Mouse (Mus musculus): Measurements from ENCODE around the gene Hoxc12. TPM values are rescaled to one million over a fixed set of nuclear protein-coding genes. Genes with fewer than 3 reads are reported as not detected.

Hoxc12 gene
- not detected in 2 replicates for polyA plus RNA-seq (2015; fragmentation: Nextera tagmentation; extraction: Ambion mirVana)

DNA sequence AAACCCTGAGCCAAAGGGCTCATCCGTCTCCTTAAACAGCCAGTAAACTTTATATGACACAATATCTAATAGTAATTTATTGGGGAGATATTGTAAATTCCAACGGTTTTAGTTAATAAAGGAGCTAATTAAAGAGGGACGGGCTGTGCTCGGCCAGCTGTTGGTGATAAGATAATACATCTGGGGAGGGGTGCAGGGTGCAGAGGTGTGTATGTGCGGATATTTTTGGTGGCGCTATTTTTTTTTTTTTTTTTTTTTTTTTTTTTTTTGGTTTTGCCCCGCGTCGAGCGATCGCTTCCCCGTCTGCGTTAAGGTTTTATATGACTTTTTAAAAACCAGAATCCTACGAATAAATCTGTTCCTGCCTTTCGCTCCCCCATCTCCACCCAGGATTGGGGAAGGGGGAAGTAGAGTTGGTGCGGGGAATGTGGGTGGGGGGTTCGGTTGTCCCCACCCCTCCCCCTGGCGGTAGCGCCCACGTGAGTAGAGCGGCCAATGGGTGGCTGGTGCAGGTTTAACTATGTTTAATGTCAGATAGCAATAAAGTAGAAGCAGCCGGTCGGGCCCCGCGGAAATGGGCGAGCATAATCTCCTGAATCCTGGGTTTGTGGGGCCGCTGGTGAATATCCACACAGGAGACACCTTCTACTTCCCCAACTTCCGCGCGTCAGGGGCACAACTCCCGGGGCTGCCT lies at the start of gene Hoxc12:
Hoxc12 (plus strand) TSS at position 479 of the 694 bp plus-strand sequence.

DNA sequence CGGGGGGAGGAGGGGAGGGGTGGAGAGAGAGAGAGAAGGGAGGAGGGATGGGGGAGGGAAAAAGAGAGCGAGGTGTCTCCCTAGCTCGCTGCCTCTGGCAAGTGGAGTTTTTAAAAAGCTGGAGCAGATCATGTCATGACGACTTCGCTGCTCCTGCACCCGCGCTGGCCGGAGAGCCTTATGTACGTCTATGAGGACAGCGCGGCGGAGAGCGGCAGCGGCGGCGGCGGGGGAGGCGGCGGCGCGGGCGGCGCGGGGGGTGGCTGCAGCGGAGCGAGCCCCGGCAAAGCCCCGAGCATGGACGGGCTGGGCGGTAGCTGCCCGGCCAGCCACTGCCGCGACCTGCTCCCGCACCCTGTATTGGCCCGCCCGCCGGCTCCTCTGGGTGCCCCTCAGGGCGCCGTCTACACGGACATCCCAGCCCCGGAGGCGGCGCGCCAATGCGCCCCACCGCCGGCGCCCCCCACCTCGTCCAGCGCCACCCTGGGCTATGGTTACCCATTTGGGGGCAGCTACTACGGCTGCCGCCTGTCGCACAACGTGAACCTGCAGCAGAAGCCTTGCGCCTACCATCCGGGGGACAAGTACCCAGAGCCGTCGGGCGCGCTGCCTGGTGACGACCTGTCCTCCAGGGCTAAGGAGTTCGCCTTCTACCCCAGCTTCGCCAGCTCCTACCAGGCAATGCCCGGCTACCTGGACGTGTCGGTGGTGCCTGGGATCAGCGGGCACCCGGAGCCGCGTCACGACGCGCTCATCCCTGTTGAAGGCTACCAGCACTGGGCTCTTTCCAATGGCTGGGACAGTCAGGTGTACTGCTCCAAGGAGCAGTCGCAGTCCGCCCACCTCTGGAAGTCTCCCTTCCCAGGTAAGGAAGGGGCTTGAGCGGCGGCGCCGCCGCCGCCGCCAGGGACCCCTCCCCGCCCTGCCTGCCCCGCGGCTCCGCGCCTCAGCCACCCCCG lies 15.2 kb upstream of the Hoxc12 start, which contains the start of gene Hoxc13:
Hoxc13 (plus strand) TSS at position 51 of the 959 bp plus-strand sequence.

DNA sequence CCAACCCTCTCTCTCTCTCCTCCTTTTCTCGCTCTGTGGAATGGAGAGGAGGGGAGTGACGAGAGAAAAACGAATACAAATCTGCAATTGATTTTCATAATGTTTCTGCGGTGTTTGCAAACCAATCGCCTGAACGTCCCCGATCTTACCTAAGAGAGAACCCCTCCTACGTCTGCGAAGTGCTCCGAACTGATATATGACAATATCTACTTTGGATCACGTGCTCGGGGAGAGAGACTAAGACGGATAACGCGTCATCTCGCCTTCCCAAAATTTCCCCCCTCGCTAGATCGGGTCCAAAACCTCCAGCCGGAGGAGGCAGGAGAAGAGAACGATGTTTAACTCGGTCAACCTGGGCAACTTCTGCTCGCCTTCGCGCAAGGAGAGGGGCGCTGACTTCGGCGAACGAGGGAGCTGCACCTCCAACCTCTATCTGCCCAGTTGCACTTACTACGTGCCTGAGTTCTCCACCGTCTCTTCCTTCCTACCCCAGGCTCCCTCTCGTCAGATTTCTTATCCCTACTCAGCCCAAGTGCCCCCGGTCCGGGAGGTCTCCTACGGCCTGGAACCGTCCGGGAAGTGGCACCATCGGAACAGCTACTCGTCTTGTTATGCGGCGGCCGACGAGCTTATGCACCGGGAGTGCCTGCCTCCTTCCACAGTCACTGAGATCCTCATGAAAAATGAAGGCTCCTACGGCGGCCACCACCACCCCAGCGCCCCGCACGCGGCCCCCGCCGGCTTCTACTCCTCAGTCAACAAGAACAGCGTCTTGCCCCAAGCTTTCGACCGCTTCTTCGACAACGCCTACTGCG lies 17.8 kb downstream of the Hoxc12 start, which contains the start of gene Hoxc11:
Hoxc11 (plus strand) TSS at position 236 of the 815 bp plus-strand sequence.

DNA sequence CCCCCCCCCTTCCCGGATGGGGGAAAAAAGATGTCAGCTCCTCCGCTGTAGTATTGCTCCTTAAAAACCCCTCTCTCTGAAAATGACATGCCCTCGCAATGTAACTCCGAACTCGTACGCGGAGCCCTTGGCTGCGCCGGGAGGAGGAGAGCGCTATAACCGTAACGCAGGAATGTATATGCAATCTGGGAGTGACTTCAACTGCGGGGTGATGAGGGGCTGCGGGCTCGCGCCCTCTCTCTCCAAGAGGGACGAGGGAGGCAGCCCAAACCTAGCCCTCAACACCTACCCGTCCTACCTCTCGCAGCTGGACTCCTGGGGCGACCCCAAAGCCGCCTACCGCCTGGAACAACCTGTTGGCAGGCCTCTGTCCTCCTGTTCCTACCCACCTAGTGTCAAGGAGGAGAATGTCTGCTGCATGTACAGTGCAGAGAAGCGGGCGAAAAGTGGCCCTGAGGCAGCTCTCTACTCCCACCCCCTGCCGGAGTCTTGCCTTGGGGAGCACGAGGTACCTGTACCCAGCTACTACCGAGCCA lies 30.3 kb downstream of the Hoxc12 start, which contains the start of gene Hoxc10:
Hoxc10 (plus strand) TSS at position 21 of the 536 bp plus-strand sequence.

DNA sequence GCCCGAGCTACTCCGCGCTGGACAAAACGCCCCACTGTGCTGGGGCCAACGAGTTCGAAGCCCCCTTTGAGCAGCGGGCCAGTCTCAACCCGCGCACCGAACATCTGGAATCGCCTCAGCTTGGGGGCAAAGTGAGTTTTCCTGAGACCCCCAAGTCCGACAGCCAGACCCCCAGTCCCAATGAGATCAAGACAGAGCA lies 30.7 kb downstream of the Hoxc12 start, which contains the start of gene Hoxc5:
Hoxc5 (plus strand) TSS at position 132 of the 199 bp plus-strand sequence.

DNA sequence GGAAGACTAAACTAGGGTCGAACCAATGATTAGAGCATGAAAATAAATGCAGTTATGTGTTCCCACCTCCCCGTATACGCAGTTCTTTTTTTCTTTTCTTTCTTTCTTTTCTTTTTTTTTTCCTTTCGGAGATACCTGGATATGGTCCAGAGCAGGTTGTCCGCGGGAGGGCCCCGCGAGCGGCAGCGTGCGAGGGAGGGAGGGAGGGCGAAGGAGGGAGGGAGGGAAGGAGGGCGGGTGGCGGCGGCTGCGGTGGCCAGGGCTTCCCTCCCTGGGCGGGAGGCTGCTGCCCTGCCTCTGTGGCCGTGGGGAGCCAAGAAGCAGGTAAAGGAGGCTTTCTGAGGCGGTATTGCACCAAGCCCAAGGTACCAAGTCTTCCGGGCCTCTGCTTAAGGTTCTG lies 39.6 kb downstream of the Hoxc12 start, which contains the start of gene Hoxc9:
Hoxc9 (plus strand) TSS at position 269 of the 400 bp plus-strand sequence.

Small RNAs within 50 kb of the gene (microRNA-seq; reads per million reads assigned to microRNA genes)
- gene Mir196a-2: 265 reads per million, percentile 57 among the genes with 10 or more reads in this experiment

Other genes starting within 250 kb of the Hoxc12 start
- 41.5 and 45.0 TPM in 2 replicates for gene Calcoco1, start 214.6 kb upstream of the Hoxc12 start, polyA plus RNA-seq (2015; fragmentation: Nextera tagmentation; extraction: Ambion mirVana)
- 0.05 TPM in 1 of 2 replicates, not detected in the other for gene Hoxc13, start 15.7 kb upstream of the Hoxc12 start, polyA plus RNA-seq (2015; fragmentation: Nextera tagmentation; extraction: Ambion mirVana)
- 0.92 and 1.1 TPM in 2 replicates for gene Hoxc11, start 17.7 kb downstream of the Hoxc12 start, polyA plus RNA-seq (2015; fragmentation: Nextera tagmentation; extraction: Ambion mirVana)
- 1.0 and 1.3 TPM in 2 replicates for gene Hoxc10, start 30.0 kb downstream of the Hoxc12 start, polyA plus RNA-seq (2015; fragmentation: Nextera tagmentation; extraction: Ambion mirVana)
- 0.24 and 0.33 TPM in 2 replicates for gene Hoxc5, start 30.7 kb downstream of the Hoxc12 start, polyA plus RNA-seq (2015; fragmentation: Nextera tagmentation; extraction: Ambion mirVana)
- 0.57 and 0.62 TPM in 2 replicates for gene Hoxc9, start 39.7 kb downstream of the Hoxc12 start, polyA plus RNA-seq (2015; fragmentation: Nextera tagmentation; extraction: Ambion mirVana)
- gene Hoxc8, start 53.9 kb downstream of the Hoxc12 start, polyA plus RNA-seq (2015; fragmentation: Nextera tagmentation; extraction: Ambion mirVana): 0.45 and 0.48 TPM in 2 replicates
- gene Hoxc6, start 61.5 kb downstream of the Hoxc12 start, polyA plus RNA-seq (2015; fragmentation: Nextera tagmentation; extraction: Ambion mirVana): 0.31 and 0.57 TPM in 2 replicates
- 0.18 and 0.43 TPM in 2 replicates for gene Hoxc4, start 82.2 kb downstream of the Hoxc12 start, polyA plus RNA-seq (2015; fragmentation: Nextera tagmentation; extraction: Ambion mirVana)
- gene Smug1, start 230.3 kb downstream of the Hoxc12 start, polyA plus RNA-seq (2015; fragmentation: Nextera tagmentation; extraction: Ambion mirVana): 9.7 and 10.7 TPM in 2 replicates